Mouse (Mus musculus) skeletal muscle tissue, postnatal 0 days (tissue): ENCODE measurements around the gene Flywch2. TPM values are rescaled to one million over a fixed set of nuclear protein-coding genes. Genes with fewer than 3 reads are reported as not detected.

ENCODE experiments used
- microRNA-seq, 2 experiments: library from miRNA; unstranded; fragments of <30 nt; microRNA quantifications; one replicate each; pipeline ENCODE4; 2016
- polyA plus RNA-seq: library from polyadenylated mRNA; unstranded; fragments of >200 nt; fragmentation: Nextera tagmentation; extraction: Ambion mirVana; gene quantifications from 2 replicates; pipeline ENCODE4 v1.2.1, GENCODE M21; 2015

The Flywch2 gene
- 11.9 and 13.5 TPM in 2 replicates for polyA plus RNA-seq

GRCm38 (mm10) chr17:23785561-23786471, at the start of gene Flywch2:
Gene Flywch2, minus strand, starts transcription at chr17:23786081.

GRCm38 (mm10) chr17:23829064-23829619, 43.3 kb upstream of the Flywch2 start, which contains the start of gene Elob:
Gene Elob, minus strand, starts transcription at chr17:23829136.

GRCm38 (mm10) chr17:23790269-23791078, 4.6 kb upstream of the Flywch2 start, which contains the start of gene Srrm2:
Gene Srrm2, plus strand, starts transcription at chr17:23790532.

GRCm38 (mm10) chr17:23771284-23772218, 14.3 kb downstream of the Flywch2 start, which contains the start of gene Flywch1:
Gene Flywch1, minus strand, starts transcription at chr17:23771602.

GRCm38 (mm10) chr17:23745301-23746251, 40.3 kb downstream of the Flywch2 start, which contains the start of gene Kremen2:
Gene Kremen2, minus strand, starts transcription at chr17:23745833.

GRCm38 (mm10) chr17:23740598-23741021, 45.3 kb downstream of the Flywch2 start, which contains the start of gene Paqr4:
Gene Paqr4, minus strand, starts transcription at chr17:23740867.

Small RNA genes lying within 50 kb of the gene (microRNA-seq; reads per million reads assigned to microRNA genes)
- gene Mir5125 = 0.10 to 0.85 reads per million in 2 experiments

Other genes starting within 250 kb of the Flywch2 start
- 6.6 and 7.5 TPM in 2 replicates for gene Zfp213, start 221.8 kb downstream of the Flywch2 start, polyA plus RNA-seq
- 4.7 and 5.1 TPM in 2 replicates for gene Zfp13, start 186.6 kb downstream of the Flywch2 start, polyA plus RNA-seq
- not detected in 2 replicates for gene Zscan10, start 185.2 kb downstream of the Flywch2 start, polyA plus RNA-seq
- 0.14 and 0.41 TPM in 2 replicates for gene Mmp25, start 140.8 kb downstream of the Flywch2 start, polyA plus RNA-seq
- 1.2 TPM in 1 of 2 replicates, not detected in the other for gene Bicdl2, start 125.6 kb downstream of the Flywch2 start, polyA plus RNA-seq
- 353 and 354 TPM in 2 replicates for gene Hcfc1r1, start 112.5 kb downstream of the Flywch2 start, polyA plus RNA-seq
- 22.8 and 25.1 TPM in 2 replicates for gene Thoc6, start 112.2 kb downstream of the Flywch2 start, polyA plus RNA-seq
- gene Tnfrsf12a, start 108.6 kb downstream of the Flywch2 start, polyA plus RNA-seq = 64.2 and 68.3 TPM in 2 replicates
- gene Cldn6, start 106.8 kb downstream of the Flywch2 start, polyA plus RNA-seq = not detected in 2 replicates
- 1.3 and 1.5 TPM in 2 replicates for gene Cldn9, start 102.1 kb downstream of the Flywch2 start, polyA plus RNA-seq
- 0.81 and 0.83 TPM in 2 replicates for gene 1520401A03Rik, start 63.3 kb downstream of the Flywch2 start, polyA plus RNA-seq
- 11.1 and 12.5 TPM in 2 replicates for gene Pkmyt1, start 59.7 kb downstream of the Flywch2 start, polyA plus RNA-seq
- 9.9 and 15.9 TPM in 2 replicates for gene Paqr4, start 45.2 kb downstream of the Flywch2 start, polyA plus RNA-seq
- gene Kremen2, start 40.2 kb downstream of the Flywch2 start, polyA plus RNA-seq = 0.35 and 1.5 TPM in 2 replicates
- 33.8 and 34.1 TPM in 2 replicates for gene Flywch1, start 14.5 kb downstream of the Flywch2 start, polyA plus RNA-seq
- 234 and 263 TPM in 2 replicates for gene Srrm2, start 4.5 kb upstream of the Flywch2 start, polyA plus RNA-seq
- 1,095 and 1,181 TPM in 2 replicates for gene Elob, start 43.1 kb upstream of the Flywch2 start, polyA plus RNA-seq
- not detected in 2 replicates for gene Prss33, start 50.0 kb upstream of the Flywch2 start, polyA plus RNA-seq
- gene Prss32, start 57.8 kb upstream of the Flywch2 start, polyA plus RNA-seq = not detected in 2 replicates
- gene Prss41, start 58.1 kb upstream of the Flywch2 start, polyA plus RNA-seq = not detected in 2 replicates
- not detected in 2 replicates for gene Prss21, start 82.0 kb upstream of the Flywch2 start, polyA plus RNA-seq
- gene Dcpp1, start 94.8 kb upstream of the Flywch2 start, polyA plus RNA-seq = not detected in 2 replicates
- gene Dcpp2, start 94.8 kb upstream of the Flywch2 start, polyA plus RNA-seq = not detected in 2 replicates
- gene Dcpp3, start 131.4 kb upstream of the Flywch2 start, polyA plus RNA-seq = not detected in 2 replicates
- gene Sbp, start 155.6 kb upstream of the Flywch2 start, polyA plus RNA-seq = not detected in 2 replicates
- not detected in 2 replicates for gene Sbpl, start 169.2 kb upstream of the Flywch2 start, polyA plus RNA-seq
- not detected in 2 replicates for gene Prss30, start 194.5 kb upstream of the Flywch2 start, polyA plus RNA-seq
- not detected in 2 replicates for gene Prss22, start 212.0 kb upstream of the Flywch2 start, polyA plus RNA-seq